Mouse (Mus musculus): Measurements from ENCODE around the gene Nr2c2. TPM values are rescaled to one million over a fixed set of nuclear protein-coding genes. Genes with fewer than 3 reads are reported as not detected.
"Not testable (repeated sequence)": the region's sequence is repeated elsewhere in the genome, so short reads cannot be mapped to it uniquely, and the experiment has no call there.

Gene Nr2c2
- 62.5 to 89.1 TPM (median 62.9 TPM) in 3 replicates for total RNA-seq (2017)

DNA sequence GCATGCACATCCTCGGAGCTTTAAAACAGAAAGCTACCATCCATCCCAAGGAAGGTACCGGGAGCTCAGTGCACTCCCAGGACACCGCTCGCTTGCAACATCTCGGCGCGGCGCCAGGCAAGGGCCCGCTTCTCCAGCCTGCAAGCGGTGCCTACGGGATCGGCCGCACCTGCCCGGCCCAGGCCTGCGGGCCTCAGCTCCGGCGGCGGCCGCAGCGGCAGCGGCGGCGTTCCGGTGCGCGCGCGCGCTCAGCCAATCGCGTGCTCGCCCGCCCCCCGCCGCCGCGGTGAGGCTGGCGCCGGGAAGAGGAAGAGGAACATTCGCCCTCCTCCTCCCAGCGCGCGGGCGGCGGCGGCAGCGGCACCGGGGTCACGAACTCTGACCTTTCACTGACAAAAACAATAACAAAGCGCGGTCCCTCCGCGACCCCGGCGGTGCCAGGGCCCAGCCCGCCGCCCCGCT, at the start of gene Nr2c2:
TSS of gene Nr2c2 (plus strand) at position 261 of the 462 bp plus-strand sequence.
- ATAC-seq (replicated peaks; ENCODE audit: insufficient number of reproducible peaks, low FRiP score, low TSS enrichment, poor library complexity, severe bottlenecking) = peak; percentile 37

DNA sequence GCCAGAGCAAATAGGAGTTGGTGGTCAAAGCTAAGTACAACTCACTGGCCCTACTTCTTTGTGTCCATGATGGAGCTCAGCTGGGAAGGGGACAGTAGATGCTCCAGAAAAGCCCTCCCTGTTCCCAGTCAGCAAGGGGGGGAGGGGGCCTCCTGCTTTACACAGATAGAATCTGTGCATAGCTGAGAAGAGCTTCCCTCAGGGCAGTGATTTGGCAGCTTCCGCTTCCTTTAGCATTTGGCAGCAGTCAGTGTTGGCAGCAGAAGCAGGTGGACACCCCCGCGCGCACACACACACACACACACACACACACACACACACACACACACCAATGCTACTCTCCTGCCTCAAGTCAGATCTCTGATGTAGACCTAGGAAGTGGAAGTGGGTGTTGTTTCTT, 49.1 kb upstream of the Nr2c2 start:
- ATAC-seq (replicated peaks; ENCODE audit: insufficient number of reproducible peaks, low FRiP score, low TSS enrichment, poor library complexity, severe bottlenecking) = no peak

DNA sequence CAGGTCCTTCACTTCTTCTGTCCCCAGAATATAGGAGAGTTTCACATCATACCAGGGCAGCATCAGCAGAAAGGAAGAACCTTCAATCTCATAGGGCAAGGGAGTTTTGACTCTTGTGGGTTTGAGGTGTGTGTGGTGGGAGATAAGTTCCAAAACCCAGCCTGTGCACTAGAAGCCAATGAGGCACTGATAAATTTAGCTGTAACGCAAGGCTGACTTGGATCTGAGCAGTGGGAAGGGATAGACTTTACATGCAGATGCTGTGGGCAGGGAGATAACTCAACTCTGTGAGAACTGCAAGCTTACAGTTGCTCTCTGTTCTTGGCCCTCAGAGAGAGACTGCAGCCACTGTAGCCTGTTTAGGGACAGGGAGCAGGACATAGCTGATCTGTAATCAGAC, 48.3 kb upstream of the Nr2c2 start:
- ATAC-seq (replicated peaks; ENCODE audit: insufficient number of reproducible peaks, low FRiP score, low TSS enrichment, poor library complexity, severe bottlenecking) = no peak

DNA sequence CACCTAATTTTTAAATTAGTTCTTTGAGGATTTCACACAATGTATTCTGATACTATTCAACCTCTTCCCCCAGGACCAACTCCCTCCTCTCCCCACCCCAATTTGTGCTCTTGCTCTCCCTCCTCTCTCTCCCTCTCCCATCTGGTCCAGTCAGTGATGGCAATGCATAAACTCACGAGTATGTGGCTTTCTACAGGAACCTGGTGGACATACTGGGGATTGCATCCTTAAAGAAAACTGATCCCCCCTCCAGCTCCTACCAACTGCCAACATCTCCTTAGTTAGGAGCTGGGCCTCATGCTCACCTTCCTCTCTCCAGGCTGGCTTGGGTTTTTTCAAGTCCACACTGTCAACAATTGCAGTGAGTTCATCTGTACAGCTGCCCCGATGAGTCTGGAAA, 33.4 kb upstream of the Nr2c2 start:
- no peak for ATAC-seq (replicated peaks; ENCODE audit: insufficient number of reproducible peaks, low FRiP score, low TSS enrichment, poor library complexity, severe bottlenecking)

DNA sequence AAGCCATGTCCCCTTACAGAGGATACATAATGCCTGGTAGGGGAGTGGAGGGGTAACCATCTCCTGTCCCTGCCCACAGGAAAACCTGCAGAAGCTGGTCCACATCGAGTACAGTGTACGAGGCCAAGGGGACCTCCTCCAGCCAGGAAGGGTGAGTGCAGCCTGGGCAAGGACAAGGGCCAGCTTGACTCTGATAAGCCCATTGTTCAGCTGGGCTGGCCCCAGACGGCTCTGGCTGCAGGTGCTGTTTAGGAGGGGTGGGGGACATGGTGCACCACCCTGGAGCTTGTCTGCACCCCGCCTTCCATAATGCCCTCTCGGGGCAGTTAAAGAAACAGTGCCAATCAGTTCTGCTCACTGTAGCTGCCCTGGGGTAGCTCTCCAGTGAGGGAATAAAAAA, 29.5 kb upstream of the Nr2c2 start:
- no peak for ATAC-seq (replicated peaks; ENCODE audit: insufficient number of reproducible peaks, low FRiP score, low TSS enrichment, poor library complexity, severe bottlenecking)

DNA sequence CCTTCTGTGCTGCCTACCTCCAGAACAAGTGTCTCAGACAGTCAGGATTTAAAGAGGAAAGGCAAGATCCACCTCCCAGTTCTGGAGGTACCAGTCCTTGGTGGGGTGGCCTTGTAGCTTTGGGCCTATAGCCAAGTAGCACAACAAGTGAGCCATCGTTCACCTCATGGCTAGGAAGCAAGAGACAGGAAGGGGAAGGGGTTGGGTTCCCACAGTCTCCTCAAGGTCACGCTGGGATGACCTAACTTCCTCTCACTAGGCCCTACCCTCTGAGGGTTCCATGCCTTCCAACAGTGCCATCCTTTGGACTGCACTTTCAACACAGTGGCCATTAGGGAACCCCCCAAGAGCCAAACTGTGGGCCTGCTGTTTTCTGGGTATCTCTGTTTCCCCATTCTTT, 27.7 kb upstream of the Nr2c2 start:
- no peak for ATAC-seq (replicated peaks; ENCODE audit: insufficient number of reproducible peaks, low FRiP score, low TSS enrichment, poor library complexity, severe bottlenecking)

DNA sequence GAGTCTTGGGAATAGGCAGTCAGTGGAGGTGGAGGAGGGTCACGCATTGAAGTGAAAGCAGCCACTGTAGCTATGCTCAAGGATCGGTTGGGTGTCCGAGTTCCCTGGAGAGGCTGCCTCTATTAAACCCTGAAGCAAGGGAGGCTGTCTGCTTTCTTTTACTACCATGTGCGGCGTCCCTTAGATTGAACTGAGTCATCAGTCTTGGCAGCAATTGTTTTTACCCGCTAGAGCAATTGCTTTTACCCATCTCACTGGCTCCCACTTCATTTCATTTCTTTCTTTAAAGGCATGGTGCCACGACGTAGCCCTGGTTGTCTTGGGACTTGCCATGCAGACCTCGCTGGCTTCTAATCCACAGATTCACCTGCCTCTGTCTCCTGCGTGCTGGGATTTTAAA, 27.1 kb upstream of the Nr2c2 start:
- ATAC-seq (replicated peaks; ENCODE audit: insufficient number of reproducible peaks, low FRiP score, low TSS enrichment, poor library complexity, severe bottlenecking) = no peak

DNA sequence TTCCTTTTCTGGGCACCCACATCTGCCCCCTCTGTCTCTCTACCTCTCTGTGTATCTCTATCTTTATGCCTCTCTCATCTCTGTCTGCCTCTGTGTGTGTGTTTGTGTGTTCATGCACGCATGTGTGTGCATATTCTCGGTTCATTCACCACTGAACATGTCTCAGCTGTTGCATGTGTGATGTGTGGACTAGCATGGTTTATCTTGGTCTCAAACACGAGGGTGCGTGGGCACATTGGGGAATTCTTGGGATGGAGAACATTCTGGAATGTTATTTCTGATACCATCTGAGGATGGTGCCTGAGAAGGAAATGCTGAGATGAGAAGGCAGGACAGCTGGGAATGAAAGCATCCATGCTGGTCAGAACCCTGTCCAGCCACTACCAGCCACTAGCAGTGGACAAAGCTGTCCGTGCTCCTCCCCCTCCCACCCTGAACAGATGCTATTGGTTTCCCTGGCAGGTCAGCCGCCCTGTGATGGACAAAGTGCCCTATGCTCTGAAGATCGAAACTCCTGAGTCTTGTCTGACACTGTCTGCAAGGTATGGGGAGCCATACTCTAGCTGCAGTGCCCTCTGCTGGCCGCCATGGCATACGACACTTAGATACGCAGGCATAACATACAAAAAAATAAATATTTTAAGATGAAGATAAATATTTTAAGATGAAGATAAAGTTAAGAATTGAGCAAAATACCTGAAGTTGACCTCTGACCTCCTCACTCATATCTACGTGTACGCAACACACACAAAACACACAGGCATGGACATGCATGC, 25.3 kb upstream of the Nr2c2 start:
- ATAC-seq (replicated peaks; ENCODE audit: insufficient number of reproducible peaks, low FRiP score, low TSS enrichment, poor library complexity, severe bottlenecking) = no peak

DNA sequence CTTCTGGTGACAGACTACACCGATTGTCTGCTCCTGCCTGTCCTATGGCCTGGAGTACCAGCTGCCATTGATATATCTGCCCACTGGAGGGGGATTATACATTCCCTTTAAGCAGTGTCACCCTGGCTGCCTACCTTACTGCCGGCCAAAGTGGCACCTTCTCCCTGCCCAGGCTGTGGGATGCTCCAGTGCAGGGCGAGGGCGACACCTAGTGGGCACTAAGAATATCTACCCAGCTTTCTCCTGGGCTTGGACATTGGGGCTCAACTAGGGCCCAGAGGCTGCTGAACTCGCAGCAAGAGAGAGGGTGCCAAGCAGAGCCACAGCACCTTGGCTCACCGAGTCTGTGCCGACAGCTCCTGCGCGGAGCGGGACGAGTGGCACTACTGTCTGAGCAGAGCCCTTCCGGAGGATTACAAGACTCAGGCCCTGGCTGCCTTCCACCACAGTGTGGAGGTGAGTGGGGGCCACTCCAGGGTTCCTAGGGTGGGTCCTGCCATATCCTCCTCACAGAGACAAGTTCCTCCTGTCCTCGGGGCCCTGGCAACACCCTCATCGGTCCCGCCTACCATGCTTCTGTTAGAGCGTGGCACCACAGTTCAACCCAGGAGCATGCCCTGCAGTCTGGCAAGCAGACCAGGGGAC, 23.9 kb upstream of the Nr2c2 start:
- ATAC-seq (replicated peaks; ENCODE audit: insufficient number of reproducible peaks, low FRiP score, low TSS enrichment, poor library complexity, severe bottlenecking) = peak; percentile 77

DNA sequence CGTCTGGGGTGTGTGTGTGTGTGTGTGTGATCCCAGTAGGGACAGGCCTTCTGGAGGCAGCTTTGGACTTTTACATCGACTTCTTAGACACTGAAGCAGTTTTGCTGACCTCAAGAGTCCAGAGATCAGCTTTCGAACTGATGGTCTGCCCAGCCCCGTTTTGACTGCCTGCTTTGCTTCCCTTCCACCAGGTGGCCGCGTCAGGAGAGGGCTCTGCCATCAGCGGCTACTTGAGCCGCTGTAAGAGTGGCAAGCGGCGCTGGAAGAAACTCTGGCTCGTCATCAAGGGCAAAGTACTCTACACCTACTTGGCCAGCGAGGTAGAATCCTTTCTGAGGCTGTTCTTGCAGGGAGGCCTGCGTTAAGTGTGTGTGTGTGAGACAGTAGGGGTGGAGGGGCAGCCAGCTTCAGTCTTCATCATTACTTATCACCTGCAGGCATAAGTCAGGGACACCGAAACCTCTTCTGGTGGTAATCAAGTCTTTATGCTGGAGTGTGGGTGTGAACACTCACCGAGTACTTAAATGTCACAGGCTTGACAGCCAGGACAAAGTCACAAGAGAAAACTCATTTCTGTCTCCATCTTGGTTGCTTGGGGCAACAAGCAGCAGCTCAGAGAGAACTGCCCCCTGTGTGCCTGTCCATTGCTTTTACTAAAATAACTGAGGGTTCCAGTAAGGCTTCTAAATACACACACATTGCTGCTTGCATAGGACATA, 19.9 kb upstream of the Nr2c2 start:
- no peak for ATAC-seq (replicated peaks; ENCODE audit: insufficient number of reproducible peaks, low FRiP score, low TSS enrichment, poor library complexity, severe bottlenecking)

DNA sequence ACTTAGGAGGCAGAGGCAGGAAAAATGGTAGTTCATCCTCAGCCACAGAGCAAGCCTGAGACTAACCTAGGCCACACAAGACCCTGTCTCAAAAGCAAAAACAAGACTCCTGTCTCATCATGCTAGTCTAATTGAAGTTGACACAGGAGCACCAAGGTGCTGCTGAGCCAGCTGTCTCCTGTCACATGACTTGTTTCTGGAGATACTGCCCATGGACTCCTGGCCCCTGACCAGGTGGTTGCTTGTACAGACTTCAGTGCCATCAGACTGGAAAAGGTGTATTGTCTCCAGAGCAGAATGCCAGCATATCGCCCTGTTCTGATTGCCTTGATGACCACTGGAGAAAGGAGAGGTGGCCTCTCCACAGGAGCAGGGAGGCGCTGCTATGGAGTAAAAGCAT, 10.5 kb upstream of the Nr2c2 start:
- no peak for ATAC-seq (replicated peaks; ENCODE audit: insufficient number of reproducible peaks, low FRiP score, low TSS enrichment, poor library complexity, severe bottlenecking)

DNA sequence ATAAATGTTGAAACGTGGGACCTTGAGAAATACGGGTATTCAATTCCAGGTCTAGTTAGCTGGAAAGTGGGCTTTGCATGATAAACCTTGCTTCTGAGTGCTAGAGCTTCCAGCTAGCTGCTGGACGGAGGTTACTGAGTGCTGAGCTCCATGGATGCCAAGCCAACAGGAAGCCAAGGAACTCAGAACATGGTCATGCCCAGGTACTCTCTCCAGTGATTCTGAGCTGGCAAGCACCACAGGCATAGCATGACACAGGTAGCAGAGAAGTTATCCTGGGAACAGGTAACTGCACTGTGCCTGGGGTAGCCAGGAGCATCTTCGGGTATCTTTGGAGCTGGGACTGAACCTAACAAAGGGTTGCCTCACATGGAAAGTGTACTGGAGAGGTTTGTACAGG, 8.4 kb upstream of the Nr2c2 start:
- ATAC-seq (replicated peaks; ENCODE audit: insufficient number of reproducible peaks, low FRiP score, low TSS enrichment, poor library complexity, severe bottlenecking) = no peak

DNA sequence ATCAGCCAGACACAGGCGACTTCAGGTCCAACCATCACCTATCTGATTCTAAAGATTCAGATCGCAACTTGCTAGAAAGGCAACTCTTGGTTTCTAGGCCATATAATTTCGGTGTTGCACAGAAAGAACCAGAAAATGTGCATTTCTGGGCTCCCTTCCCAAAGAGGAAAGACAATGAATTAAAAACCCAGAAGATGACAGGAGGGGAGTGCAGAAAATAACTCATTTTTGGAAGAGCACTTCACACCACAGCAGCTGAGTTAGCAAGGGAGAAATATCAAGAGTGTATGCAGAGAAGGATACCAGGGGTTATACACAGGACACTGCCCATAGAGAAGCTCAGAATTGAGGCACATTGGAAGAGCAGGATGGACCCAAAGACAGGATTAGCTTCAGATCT, 6.3 kb upstream of the Nr2c2 start:
- no peak for ATAC-seq (replicated peaks; ENCODE audit: insufficient number of reproducible peaks, low FRiP score, low TSS enrichment, poor library complexity, severe bottlenecking)

DNA sequence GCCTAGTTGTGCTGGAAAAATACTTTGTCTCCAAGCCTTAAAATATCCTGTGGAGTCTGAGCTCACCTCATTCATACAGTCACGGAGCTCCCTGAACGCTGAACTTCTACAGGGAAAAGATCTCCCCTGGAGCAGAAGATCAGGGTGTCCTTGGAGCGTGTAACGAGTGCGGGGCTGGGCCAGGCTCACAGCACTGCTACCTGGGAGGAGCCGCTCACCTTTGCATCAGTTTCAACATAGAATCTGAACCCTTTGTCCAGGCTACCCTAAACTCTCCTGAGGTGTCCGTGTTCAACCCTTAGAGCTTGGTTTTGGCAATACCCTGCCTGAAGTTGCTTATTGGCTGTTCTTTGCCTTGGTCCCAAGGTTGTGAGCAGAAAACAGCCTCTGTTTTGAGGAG, 2.0 kb upstream of the Nr2c2 start:
- not testable (repeated sequence) for ATAC-seq (replicated peaks; ENCODE audit: insufficient number of reproducible peaks, low FRiP score, low TSS enrichment, poor library complexity, severe bottlenecking)

DNA sequence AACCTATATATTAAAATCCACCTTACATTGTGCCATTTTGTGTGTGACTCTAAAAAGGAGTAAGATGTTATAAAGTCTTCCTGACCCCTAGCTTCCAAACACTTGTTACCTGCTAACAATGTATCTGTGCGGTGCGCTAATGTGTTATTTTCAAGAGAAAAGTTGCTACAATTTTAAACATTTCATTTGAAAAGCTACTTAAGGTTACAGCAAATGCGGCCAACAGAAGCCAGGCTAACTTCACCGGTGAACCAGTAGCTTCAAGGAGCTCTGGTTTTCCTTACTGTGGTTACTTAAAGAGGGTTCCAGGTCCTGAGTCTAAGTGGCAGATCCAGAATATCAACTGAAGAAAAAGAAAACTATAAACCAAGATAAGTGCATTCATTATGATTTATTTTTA, 1.2 kb upstream of the Nr2c2 start:
- ATAC-seq (replicated peaks; ENCODE audit: insufficient number of reproducible peaks, low FRiP score, low TSS enrichment, poor library complexity, severe bottlenecking) = no peak

DNA sequence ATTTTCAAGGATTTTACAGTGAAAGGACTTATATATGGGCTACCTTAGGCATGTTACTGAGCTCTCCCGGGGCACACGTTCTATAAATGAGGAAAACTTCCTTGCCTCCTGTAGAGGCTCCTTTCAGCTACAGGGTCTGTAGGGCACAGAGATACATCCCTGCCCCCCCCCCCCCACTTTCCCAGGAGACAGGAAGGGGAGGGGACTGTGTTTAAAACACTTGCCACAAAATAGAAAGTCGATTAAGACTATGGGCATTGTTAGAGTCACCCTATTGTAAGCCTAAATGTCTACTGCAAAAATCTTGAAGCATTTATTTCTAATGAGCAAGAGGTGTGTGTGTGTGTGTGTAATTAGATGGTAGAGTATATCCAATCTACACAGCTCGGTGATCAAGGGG, 693 bp upstream of the Nr2c2 start:
- no peak for ATAC-seq (replicated peaks; ENCODE audit: insufficient number of reproducible peaks, low FRiP score, low TSS enrichment, poor library complexity, severe bottlenecking)

DNA sequence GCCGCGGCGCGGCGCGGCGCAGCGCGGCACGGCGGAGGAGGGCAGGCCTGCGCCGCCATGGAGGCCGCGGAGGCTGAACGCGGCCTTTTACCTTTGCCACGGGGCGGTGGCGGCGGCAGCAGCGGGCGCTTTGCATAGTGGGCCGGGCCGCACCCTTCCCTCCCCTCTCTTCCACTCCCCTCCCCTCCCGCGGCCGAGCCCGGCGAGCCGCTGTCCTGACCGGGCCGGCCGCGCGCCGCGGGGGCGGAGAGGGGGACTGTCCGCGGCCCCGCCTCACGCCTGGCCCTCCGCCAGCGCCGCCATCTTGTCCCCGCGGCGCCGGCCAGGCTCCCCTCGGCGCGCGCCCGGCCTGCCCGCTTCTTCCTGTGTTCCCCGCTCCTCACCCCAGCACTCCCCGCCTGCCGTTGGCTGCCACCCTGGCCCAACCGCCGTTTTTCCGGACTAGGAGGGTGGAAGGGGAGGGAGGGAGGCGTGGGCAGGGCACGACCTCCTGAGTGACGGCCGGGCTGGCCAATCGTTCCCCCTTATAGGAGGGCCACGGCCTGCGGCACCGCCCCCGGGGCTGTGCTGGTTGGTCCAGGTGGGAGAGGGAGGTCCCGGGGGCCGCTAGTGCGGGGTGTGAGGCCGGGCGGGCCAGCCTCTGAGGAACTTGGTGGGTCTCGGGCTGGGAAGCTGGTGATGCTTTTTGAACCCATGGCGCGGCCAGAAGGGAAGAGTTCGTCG, 738 bp downstream of the Nr2c2 start:
- peak; percentile 93 for ATAC-seq (replicated peaks; ENCODE audit: insufficient number of reproducible peaks, low FRiP score, low TSS enrichment, poor library complexity, severe bottlenecking)

DNA sequence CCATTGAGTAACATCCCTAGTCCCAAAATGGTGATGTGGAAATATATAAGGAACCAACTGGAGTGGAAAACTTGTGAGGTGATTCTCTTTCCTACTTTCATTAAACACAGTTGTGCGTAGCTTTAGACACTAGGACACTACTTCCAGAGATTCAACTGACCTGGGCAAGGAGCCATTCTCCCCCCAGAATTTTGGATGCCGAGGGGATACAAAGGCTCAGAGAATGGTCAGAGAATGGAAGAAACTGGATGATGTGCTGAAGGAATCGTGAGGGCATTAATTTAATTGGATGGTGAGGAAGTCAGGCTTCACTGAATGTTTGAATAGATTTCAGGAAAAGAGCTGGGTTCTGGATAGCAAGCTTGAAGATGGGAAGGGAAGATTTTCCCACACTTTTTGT, 1.5 kb downstream of the Nr2c2 start:
- ATAC-seq (replicated peaks; ENCODE audit: insufficient number of reproducible peaks, low FRiP score, low TSS enrichment, poor library complexity, severe bottlenecking) = no peak

DNA sequence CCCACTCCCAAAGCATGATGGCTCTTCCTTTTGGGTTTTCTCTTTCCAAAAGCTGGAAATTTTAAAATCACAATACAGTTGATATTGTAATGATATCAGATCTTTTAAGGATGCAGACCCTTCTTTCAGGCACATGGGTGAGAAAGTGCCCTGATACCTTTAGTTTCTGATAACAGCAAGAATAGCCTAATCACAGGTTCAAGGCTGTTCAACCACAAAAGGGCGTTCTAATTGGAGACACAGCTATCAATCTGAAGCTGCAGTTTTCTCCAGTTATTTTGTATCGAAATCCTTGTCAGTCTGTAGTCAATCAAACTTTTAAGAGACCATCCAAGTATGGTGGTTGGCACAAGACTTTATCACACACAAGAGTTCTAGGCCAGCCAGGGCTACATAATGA, 2.7 kb downstream of the Nr2c2 start:
- no peak for ATAC-seq (replicated peaks; ENCODE audit: insufficient number of reproducible peaks, low FRiP score, low TSS enrichment, poor library complexity, severe bottlenecking)
